ENCODE assay signal across 28 mouse cellular contexts in the genomic region with DNA sequence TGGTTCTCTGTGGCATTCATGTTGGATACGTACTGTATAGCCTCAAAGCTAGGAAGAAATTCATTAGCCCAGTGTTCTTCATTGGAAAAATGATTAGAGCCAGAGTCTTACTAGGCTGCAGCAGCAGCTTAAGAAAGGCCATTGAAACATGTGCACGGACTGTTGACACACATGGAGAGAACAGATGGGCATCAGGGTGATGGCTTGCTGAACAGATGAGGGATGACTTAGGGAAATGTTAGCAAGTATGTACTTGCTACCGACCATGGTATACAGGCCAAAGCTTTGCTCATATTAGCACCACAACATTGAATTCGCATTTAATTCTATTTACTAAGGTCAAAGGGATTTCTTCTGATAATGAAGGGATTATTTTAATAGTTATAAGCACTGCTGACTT.
A peak's percentile ranks its signal among the peaks of the same experiment; 100 is the strongest.
DNase-seq lines count a peak whose midpoint lies in the region; ATAC-seq lines count a peak whose summit lies in the region.
"Had no signal": no experiment of that assay in that cellular context is flagged by ENCODE, and none has a peak within 500 bp of the region (broad histone marks: within the 10 kb centered on the region; RNA-seq: fewer than 3 reads in every experiment).

No protein-coding gene starts in this region.

- ATAC-seq in hindbrain, embryonic 14.5 days (ENCODE audit: low FRiP score): no peak
- ATAC-seq in hindbrain, embryonic 12.5 days (ENCODE audit: low FRiP score): no peak
- ATAC-seq: activated CD4-positive, CD25-positive, alpha-beta regulatory T cell, adult 4 months; forebrain, embryonic 13.5 days; forebrain, embryonic 16.5 days; inflammation-experienced regulatory T-cells, adult 6 months had no signal

- H3K36me3 ChIP-seq in hindbrain, embryonic 14.5 days (replicated peaks; ENCODE audit: control insufficient read depth, insufficient read depth): no peaks in the 10 kb centered on the region
- no peaks in the 10 kb centered on the region for H3K36me3 ChIP-seq in hindbrain, embryonic 12.5 days
- H3K36me3 ChIP-seq: embryonic facial prominence, embryonic 10.5 days; embryonic facial prominence, embryonic 13.5 days; heart, embryonic 10.5 days; heart, embryonic 13.5 days; hindbrain, embryonic 15.5 days had no signal

- no peak overlapping the region for H3K4me3 ChIP-seq in hindbrain, embryonic 14.5 days (replicated peaks; ENCODE audit: low read length)
- no peak overlapping the region for H3K4me3 ChIP-seq in hindbrain, embryonic 12.5 days
- H3K4me3 ChIP-seq: embryonic facial prominence, embryonic 10.5 days; embryonic facial prominence, embryonic 13.5 days; erythroblast, embryonic 14.5 days; forebrain, embryonic 13.5 days; heart, adult 2 months; heart, embryonic 10.5 days; heart, embryonic 13.5 days; hindbrain, embryonic 15.5 days had no signal

- 86% methylated on average over 4 of the region's 4 CpGs for WGBS in hindbrain, embryonic 14.5 days
- 84% methylated on average over 4 of the region's 4 CpGs for WGBS in hindbrain, embryonic 12.5 days

- intact Hi-C loops in left cerebral cortex, postnatal 14 days (cut with DNase I): no loop called here

- no peak overlapping the region for H3K27ac ChIP-seq in hindbrain, embryonic 14.5 days
- no peak overlapping the region for H3K27ac ChIP-seq in hindbrain, embryonic 12.5 days
- H3K27ac ChIP-seq: embryonic facial prominence, embryonic 10.5 days; embryonic facial prominence, embryonic 13.5 days; forebrain, embryonic 13.5 days; heart, adult 2 months; heart, embryonic 10.5 days; heart, embryonic 13.5 days; hindbrain, embryonic 15.5 days had no signal

- H3K4me1 ChIP-seq in hindbrain, embryonic 14.5 days (replicated peaks; ENCODE audit: control insufficient read depth, insufficient read depth, low read length): no peaks in the 10 kb centered on the region
- H3K4me1 ChIP-seq in hindbrain, embryonic 12.5 days: no peaks in the 10 kb centered on the region
- H3K4me1 ChIP-seq: embryonic facial prominence, embryonic 10.5 days; forebrain, embryonic 13.5 days; heart, embryonic 10.5 days; hindbrain, embryonic 15.5 days had no signal

- no peaks in the 10 kb centered on the region for H3K9me3 ChIP-seq in hindbrain, embryonic 14.5 days (ENCODE audit: control insufficient read depth, low read length)
- H3K9me3 ChIP-seq in hindbrain, embryonic 12.5 days (replicated peaks): no peaks in the 10 kb centered on the region
- H3K9me3 ChIP-seq: embryonic facial prominence, embryonic 10.5 days; embryonic facial prominence, embryonic 13.5 days; forebrain, embryonic 13.5 days; heart, embryonic 10.5 days; heart, embryonic 13.5 days; hindbrain, embryonic 15.5 days had no signal

- no peak overlapping the region for H3K4me2 ChIP-seq in hindbrain, embryonic 14.5 days (replicated peaks)
- no peak overlapping the region for H3K4me2 ChIP-seq in hindbrain, embryonic 12.5 days (replicated peaks)
- H3K4me2 ChIP-seq: embryonic facial prominence, embryonic 13.5 days; forebrain, embryonic 13.5 days; heart, embryonic 13.5 days; hindbrain, embryonic 15.5 days had no signal

- no peaks in the 10 kb centered on the region for H3K27me3 ChIP-seq in hindbrain, embryonic 14.5 days (ENCODE audit: control insufficient read depth, insufficient read depth, low read length)
- H3K27me3 ChIP-seq in hindbrain, embryonic 12.5 days: no peaks in the 10 kb centered on the region
- H3K27me3 ChIP-seq: embryonic facial prominence, embryonic 13.5 days; forebrain, embryonic 13.5 days; heart, embryonic 13.5 days; hindbrain, embryonic 15.5 days had no signal

- no peak overlapping the region for H3K9ac ChIP-seq in hindbrain, embryonic 14.5 days
- no peak overlapping the region for H3K9ac ChIP-seq in hindbrain, embryonic 12.5 days
- H3K9ac ChIP-seq: embryonic facial prominence, embryonic 13.5 days; forebrain, embryonic 13.5 days; heart, embryonic 13.5 days; hindbrain, embryonic 15.5 days had no signal

- peak; percentile 30 for DNase-seq in hindbrain, embryonic 14.5 days (ENCODE audit: low spot score)
- DNase-seq in layer of hippocampus, adult 18-20 months (ENCODE audit: low spot score in 2 of 2): peak; percentile 10 to 25
- DNase-seq in layer of hippocampus, adult 9-11 months: no peak
- DNase-seq in brain, adult 2 months (ENCODE audit: low read depth, low spot score): peak; percentile 42
- peak; percentile 50 for DNase-seq in retina, postnatal 1 day
- no peak for DNase-seq in left cerebral cortex, postnatal 14 days (ENCODE audit: low spot score in 2 of 2)
- DNase-seq: adrenal gland, adult 8-10 months; adrenal gland, postnatal 25 days; cerebellum, adult 11-12 months; cerebellum, adult 8-10 months; cerebellum, postnatal 36 days; embryo, embryonic 11 days; gastrocnemius, postnatal 10 days; gastrocnemius, postnatal 36 days; heart, adult 2 months; heart, postnatal 14 days; heart, postnatal 4 days had no signal

Comparison
In these comparisons a context has a peak if more than half of its experiments do, and no peak if none do; other contexts are left out.
1. DNase-seq: peak in hindbrain, embryonic 14.5 days (single experiment), layer of hippocampus, adult 18-20 months (2 of 2), brain, adult 2 months (single experiment) and retina, postnatal 1 day (single experiment); none in layer of hippocampus, adult 9-11 months (single experiment) and left cerebral cortex, postnatal 14 days (0 of 2).